Mouse (Mus musculus) C2C12 (cell line): ENCODE data around the gene Rufy2.

Experiments used
- CTCF ChIP-seq: IDR thresholded peaks from one replicate; pipeline ENCODE4 v1.5.1; 2011; ENCODE audit not compliant: control insufficient read depth, insufficient read depth, insufficient read length
- MAX ChIP-seq: IDR thresholded peaks from one replicate; pipeline ENCODE4 v1.6.1; 2011; ENCODE audit warnings: mild to moderate bottlenecking, control low read depth
- MYOD1 ChIP-seq: IDR thresholded peaks from one replicate; pipeline ENCODE4 v1.6.1; 2011; ENCODE audit warnings: low read depth; ENCODE audit not compliant: control insufficient read depth, insufficient read length
- MYOG ChIP-seq: IDR thresholded peaks from one replicate; pipeline ENCODE4 v1.6.1; 2011; ENCODE audit not compliant: control insufficient read depth, insufficient read length; ENCODE audit errors: extremely low read depth
- USF1 ChIP-seq: IDR thresholded peaks from one replicate; pipeline ENCODE4 v1.6.1; 2011; ENCODE audit warnings: low read depth, mild to moderate bottlenecking, control low read depth, moderate library complexity

GRCm38 (mm10) chr10:62965796-62966195, 14.2 kb upstream of the Rufy2 start:
- no peak for TF ChIP-seq CTCF
- TF ChIP-seq MYOG, result no peak
- TF ChIP-seq MYOD1, result no peak
- no peak for TF ChIP-seq USF1
- TF ChIP-seq MAX, result no peak
